Mouse (Mus musculus): ENCODE measurements at regions not wholly inside any gene's neighbourhood (a gene's known extent, or its start where the extent isn't known, plus 50 kb on each side); places are given as distances from the start of the nearest gene placed in this dataset.

GRCm38 (mm10) chr2:135582341-135582740 is 76.5 kb upstream of the Plcb4 start:
- DNase-seq (ENCODE audit: extremely low read depth, low read depth, low spot score): no peak

- DNase-seq (ENCODE audit: extremely low read depth, low read depth, low spot score): no peak
Measured at GRCm38 (mm10) chr2:135606306-135606705, 52.5 kb upstream of the Plcb4 start.

Measured in fat pad, adult 2 months (tissue).